Mouse (Mus musculus) embryo, embryonic 9.5 days (tissue): Measurements from ENCODE around the gene Spns2.

ENCODE experiments used
- DNase-seq: peaks from one replicate; pipeline ENCODE4 v3.0.0-alpha.2; 2017; ENCODE audit errors: extremely low spot score

The Spns2 gene

GRCm38 (mm10) chr11:72411093-72411921, 78.4 kb downstream of the Spns2 start, which contains the start of gene Smtnl2:
Smtnl2 (minus strand) TSS chr11:72411713.
- DNase-seq, result peak; percentile 92

DNA sequence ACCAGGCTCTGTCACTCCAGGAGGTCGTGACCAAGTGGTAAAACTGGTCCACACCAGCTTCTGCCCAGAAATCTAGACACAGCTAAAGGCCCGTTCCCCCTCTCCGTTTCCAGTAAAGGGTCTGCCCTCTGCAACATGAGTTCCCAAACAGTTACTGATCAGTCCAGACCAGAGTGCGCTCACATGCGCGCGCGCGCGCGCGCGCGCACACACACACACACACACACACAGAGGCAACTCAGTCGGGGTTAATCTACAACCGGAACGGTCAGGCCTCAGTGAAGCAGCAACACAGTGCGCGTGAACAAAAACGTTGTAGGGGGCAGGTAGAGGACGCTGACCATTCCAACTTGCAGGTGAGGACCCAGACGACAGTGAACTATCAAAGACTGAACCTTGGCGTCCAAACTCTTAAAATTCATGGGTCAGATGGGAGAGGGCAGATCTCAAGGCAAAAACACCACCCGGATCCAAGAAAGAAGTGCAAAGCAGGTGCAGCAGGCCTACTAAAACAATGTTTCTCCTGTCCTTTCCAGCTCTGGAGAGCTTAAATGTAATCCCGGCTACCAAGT, 79.1 kb downstream of the Spns2 start:
- peak; percentile 61 for DNase-seq

DNA sequence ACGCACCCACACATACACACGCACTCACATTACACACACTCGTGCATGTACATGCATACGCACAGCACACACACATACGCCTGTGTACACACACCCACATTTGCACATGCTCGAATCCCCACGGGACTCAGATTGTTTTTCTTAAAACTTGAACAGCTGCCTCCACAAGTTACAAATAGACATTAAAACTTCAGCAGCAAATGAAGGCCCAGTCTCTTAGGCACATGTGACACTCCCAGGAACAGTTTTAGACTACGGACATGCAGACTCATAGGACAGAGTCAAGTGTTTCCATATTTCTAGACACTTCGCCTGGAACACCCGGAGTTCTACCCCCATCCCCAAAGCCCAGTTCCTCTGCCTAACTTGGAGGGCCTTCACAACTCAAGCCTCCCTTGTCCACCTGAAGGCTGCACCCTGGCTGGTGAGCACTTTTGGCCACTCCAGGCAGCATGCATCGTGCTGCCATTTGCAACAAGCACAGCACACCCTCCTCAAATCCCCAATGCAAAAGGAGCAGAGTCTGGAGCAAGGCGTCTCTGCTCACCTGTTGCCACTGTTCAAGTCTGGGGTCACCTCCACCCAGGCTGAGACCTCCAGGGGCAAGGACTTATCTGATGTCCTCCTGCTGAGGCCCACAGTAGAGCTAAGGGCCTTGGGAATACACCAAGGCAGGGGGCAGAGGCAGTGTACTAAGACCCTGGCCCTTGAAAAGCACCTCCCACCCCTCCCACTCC, 79.9 kb downstream of the Spns2 start:
- no peak for DNase-seq

DNA sequence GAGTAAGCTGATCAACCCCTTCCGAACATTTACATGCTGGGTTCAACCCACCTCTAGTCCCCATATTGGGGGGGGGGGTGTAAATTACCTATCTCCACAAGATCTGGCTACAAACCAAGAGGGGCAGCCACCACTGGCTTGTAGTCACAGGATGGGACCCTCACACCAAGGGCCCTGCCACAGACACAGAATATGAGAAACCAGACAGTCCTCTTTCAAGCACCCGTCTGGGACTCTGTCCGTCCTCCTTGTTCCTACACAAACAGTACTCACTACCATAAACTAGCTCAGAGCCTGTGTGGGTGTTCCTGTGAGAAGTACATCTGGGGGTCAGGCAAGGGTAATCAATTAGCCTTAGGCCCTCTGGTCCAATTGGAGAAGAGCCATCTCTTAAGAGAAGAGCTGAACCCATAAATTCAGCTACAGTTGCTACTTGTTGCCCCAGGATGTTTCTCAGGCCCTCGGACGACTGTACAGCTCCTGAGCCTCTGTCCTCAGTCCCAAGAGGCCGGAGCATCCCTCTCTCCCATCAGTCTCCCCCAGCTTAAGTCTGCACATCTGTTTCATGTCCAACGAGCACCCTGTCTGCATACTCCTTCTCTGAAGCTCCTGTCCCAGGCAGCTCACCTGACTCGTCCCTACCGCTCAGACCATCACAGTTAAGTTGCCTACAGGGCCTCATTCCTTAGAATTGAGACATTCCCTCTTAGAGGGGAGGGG, 81.1 kb downstream of the Spns2 start:
- DNase-seq, result no peak

DNA sequence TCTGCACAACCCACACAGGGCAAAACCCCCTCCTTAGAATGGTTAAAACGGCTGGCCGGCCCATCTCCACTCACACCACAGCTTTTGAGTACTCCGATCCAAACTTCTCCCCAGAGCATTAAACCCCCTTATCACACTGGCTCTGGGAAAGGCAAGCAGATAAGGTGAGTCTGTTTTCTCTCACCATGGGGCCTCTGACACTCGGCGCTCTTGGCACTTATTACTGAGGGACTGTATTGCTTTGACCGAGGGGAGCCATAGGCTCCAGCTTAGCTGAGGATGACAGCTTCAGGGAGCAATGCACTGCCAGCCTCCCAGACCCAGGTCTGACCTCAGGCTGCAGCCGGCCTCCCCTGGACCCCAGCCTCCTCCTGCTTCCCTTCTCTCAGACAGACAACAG, 82.1 kb downstream of the Spns2 start:
- DNase-seq, result peak; percentile 22

- DNase-seq, result peak; percentile 23
Measured at GRCm38 (mm10) chr11:72407081-72407480, 82.6 kb downstream of the Spns2 start.

DNA sequence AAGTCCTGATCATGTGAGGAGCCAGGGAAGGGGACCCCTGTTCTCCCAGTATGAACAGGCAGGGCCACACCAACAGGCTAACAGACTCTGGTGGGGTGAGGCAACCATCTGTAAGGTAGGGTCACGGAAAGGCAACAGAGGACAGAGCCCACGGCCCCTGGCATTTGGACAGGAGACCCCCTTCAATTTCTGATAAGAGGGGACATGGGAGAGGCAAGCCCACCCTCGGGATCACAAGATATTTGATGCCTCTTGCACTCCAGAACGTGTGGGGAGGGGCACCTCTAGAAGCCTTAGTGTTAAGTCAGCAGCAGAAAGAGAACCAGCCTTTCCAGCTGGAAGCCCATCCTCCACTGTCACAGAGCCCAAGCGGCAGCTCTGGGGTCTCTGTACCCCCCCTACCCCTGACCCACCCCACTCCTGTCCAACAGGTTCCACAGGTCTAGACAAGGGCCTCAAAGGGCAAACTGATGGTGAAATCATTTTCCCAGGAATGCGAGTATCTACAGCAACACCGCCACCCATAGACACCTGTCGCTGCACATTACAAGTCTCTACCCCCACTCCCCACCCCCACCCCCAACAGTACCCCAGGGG, 83.5 kb downstream of the Spns2 start:
- DNase-seq, result no peak

DNA sequence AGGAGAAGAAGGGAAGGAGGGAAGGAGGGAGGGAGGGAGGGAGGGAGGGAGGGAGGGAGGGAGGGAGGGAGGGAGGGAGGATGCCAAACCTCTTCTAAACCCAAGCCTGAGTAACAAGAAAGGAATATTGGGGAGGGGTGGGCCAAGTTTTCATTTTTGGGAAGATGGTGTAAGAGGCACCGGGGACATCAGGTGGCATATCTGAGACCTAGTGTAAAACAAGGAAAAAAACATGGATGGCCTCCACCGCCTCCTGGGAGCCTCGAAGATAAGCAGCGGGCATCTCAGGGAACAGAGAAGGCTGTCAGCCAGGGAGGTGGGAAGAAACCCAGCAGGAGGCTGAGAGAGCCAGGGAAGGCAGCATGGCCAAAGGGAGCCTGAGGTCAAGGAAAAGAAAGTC, 84.2 kb downstream of the Spns2 start:
- no peak for DNase-seq

GRCm38 (mm10) chr11:72402969-72403368, 86.7 kb downstream of the Spns2 start:
- no peak for DNase-seq

- no peak for DNase-seq
Measured at GRCm38 (mm10) chr11:72402017-72402416, 87.7 kb downstream of the Spns2 start.
